Mouse (Mus musculus): ENCODE results near the gene Ppa1. TPM values are rescaled to one million over a fixed set of nuclear protein-coding genes. Genes with fewer than 3 reads are reported as not detected.
A peak's percentile ranks its signal among the peaks of the same experiment; 100 is the strongest.

The Ppa1 gene
- total RNA-seq, 1 experiment from 2014 or later: 152 TPM

DNA sequence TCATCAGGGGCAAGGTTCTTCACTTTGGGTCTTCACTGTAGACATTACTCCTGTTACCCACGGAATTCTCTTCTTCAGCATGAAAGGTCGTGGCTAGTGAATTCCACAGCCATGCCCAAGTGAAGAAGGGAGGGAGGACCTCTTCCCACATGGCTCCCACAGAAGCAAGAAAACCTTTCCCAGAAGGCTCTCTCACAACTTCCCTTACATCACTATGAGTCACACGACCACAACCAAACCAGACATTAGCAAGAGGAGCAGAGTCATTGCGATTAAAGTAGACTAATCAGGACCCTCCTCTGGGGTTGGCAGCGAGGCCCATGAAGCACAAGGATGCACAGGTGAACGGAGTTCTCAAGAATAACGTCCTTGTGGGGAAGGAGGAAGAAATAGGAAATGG, 11.3 kb upstream of the Ppa1 start:
- ATAC-seq (replicated peaks; ENCODE audit: low read depth, poor library complexity, severe bottlenecking): no peak

GRCm38 (mm10) chr10:61640363-61640762, 8.0 kb upstream of the Ppa1 start:
- no peak for ATAC-seq (replicated peaks; ENCODE audit: low read depth, poor library complexity, severe bottlenecking)

- no peak for ATAC-seq (replicated peaks; ENCODE audit: low read depth, poor library complexity, severe bottlenecking)
Measured at GRCm38 (mm10) chr10:61646557-61646956, 1.8 kb upstream of the Ppa1 start.

GRCm38 (mm10) chr10:61648737-61649645, 639 bp downstream of the Ppa1 start:
- ATAC-seq (replicated peaks; ENCODE audit: low read depth, poor library complexity, severe bottlenecking): peak; percentile 6

GRCm38 (mm10) chr10:61654105-61654504, 5.8 kb downstream of the Ppa1 start:
- no peak for ATAC-seq (replicated peaks; ENCODE audit: low read depth, poor library complexity, severe bottlenecking)

DNA sequence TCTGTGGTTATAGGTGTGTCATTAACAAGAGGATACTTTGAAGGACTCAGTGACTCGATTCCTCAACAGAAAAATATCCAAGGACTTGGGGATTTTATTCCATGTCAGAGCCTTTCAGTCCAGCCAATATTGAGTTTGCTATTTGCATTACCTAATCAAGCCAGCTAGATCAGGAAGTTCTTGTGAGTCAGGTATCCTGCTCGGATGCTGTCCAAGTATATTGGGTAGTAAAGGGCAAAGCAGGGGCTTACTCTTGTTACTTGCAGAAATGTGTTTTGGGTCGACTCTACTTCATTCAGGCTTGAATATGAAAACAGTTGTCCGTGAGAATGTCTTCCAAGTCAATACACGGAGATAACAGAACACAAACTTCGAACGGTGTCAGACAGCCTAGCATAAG, 6.3 kb downstream of the Ppa1 start:
- ATAC-seq (replicated peaks; ENCODE audit: low read depth, poor library complexity, severe bottlenecking): no peak

GRCm38 (mm10) chr10:61655188-61655587, 6.8 kb downstream of the Ppa1 start:
- ATAC-seq (replicated peaks; ENCODE audit: low read depth, poor library complexity, severe bottlenecking): no peak

GRCm38 (mm10) chr10:61656928-61657882, 8.9 kb downstream of the Ppa1 start:
- ATAC-seq (replicated peaks; ENCODE audit: low read depth, poor library complexity, severe bottlenecking): no peak

DNA sequence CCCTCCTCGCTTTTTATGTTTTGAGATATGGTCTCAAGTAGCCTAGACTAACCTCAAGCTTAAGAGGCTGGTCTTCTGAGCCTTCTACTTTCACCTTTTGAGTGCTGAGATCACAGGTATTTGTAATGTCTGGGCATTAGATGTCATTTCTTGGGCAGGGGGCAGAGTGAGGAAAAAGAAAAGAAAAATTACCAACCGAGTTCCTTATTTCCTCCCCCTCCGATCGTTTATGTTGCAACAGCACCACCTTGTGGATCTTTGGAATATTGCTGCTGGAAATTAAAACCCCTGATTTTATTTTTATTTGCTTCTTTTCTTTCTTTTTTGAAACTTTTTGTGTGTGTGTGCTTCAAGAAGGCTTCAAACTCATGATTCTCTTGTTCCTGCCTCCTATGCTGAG, 9.6 kb downstream of the Ppa1 start:
- ATAC-seq (replicated peaks; ENCODE audit: low read depth, poor library complexity, severe bottlenecking): peak; percentile 79

DNA sequence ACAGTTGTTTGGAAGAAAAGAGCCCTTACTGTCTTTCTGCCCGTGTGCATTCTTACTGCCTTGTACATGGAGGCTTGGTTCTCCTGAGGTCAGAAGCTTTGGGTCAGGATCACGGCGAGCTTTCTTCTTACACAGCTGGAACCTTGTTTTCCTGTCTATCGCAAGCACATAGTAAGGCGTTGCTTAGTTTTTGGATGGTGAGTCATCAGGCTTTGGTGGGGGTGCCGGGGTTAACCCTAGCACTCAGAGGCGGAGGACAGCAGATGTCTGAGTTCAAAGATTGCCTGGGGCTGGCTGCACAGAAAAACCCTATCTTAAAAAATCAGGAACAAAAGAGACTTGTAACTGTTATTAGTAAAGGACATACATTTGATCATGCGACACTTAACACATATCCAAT, 13.5 kb downstream of the Ppa1 start:
- ATAC-seq (replicated peaks; ENCODE audit: low read depth, poor library complexity, severe bottlenecking): no peak

DNA sequence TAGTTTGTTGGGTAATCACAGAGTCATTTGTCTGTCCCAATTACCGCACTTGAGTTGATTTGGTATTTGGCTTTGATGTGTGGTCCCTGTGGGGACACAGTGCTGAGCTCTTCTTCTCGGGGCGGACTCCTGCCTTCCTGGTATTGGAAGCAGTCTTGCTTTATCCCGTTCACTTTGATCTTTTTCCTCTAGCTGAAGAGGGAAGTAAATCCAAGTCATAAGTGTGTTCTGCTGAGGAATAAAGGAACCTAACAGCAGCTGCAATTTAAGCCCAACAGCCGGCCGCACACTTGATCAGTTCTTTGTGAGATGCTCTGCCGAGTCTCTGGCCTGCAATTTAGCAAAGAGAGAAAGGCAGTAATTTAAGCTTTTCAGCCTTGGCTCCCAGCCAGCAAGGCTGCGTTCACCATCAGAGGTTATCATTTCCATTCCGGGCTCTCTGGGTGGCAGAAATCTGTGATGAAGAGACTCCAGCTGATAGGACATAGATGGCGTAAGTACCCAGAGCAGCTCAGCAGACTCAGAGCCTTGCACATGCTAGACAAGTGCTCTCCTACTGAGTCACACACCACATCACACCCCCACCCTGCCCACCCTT, 14.1 kb downstream of the Ppa1 start:
- ATAC-seq (replicated peaks; ENCODE audit: low read depth, poor library complexity, severe bottlenecking): no peak

GRCm38 (mm10) chr10:61665111-61665510, 16.8 kb downstream of the Ppa1 start:
- no peak for ATAC-seq (replicated peaks; ENCODE audit: low read depth, poor library complexity, severe bottlenecking)

DNA sequence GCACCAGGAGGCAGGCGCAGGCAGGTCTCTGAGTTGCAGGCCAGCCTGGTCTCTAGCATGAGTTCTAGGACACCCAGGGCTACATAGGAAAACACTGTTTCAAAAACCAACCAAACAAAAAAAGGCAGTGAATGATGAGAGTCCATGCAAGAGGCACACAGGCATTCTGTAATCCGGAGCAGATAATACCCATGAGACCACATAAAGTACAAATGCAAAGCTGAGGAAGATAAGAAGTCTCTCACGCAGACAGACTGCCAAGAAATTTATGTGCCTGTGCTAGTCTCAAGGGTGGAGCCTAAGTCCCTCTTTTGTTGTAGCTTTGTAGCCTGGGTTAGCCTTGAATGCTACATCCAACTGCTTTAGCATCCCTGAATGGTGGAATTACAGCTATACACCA, 17.3 kb downstream of the Ppa1 start:
- no peak for ATAC-seq (replicated peaks; ENCODE audit: low read depth, poor library complexity, severe bottlenecking)

GRCm38 (mm10) chr10:61669289-61669688, 20.9 kb downstream of the Ppa1 start:
- ATAC-seq (replicated peaks; ENCODE audit: low read depth, poor library complexity, severe bottlenecking): no peak

GRCm38 (mm10) chr10:61669896-61670295, 21.5 kb downstream of the Ppa1 start:
- no peak for ATAC-seq (replicated peaks; ENCODE audit: low read depth, poor library complexity, severe bottlenecking)

DNA sequence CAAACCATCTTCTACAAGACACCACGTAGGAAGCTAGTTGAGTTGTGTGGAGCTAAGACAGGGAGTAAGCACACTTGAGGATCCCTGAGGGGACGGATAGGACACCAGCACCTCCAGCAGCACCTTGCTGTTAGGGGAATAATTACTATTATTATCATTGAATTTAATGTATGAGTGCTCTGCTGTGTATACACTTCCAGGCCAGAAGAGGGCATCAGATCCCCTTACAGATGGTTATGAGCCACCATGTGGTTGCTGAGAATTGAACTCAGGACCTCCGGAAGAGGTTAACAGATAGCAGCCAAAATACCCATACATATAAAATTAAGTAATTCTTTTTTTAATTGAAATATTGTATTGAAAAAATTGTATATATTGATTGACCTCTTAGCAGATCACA, 22.4 kb downstream of the Ppa1 start:
- no peak for ATAC-seq (replicated peaks; ENCODE audit: low read depth, poor library complexity, severe bottlenecking)

DNA sequence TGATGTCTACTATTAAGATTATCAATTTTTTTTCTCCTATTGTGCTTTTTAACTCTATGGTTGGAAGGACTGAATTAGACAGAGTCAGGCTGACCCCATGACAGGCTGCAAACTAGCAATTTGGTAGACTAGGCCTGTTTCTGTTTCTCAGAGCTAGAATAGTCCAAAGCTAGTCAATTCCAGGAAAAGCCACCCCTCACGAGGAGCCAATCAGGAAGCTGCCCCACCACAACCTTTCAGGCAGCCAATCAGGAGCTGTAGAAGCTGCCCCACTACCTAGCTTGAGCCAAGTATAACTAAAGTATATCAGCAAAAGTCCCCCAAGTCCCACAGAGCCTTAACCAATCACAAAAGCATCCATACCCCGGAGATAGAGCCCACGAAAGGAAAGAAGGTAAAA, 27.6 kb downstream of the Ppa1 start:
- ATAC-seq (replicated peaks; ENCODE audit: low read depth, poor library complexity, severe bottlenecking): 0 out of 2 replicates have a peak, but pooled peaks have one; percentile 12

DNA sequence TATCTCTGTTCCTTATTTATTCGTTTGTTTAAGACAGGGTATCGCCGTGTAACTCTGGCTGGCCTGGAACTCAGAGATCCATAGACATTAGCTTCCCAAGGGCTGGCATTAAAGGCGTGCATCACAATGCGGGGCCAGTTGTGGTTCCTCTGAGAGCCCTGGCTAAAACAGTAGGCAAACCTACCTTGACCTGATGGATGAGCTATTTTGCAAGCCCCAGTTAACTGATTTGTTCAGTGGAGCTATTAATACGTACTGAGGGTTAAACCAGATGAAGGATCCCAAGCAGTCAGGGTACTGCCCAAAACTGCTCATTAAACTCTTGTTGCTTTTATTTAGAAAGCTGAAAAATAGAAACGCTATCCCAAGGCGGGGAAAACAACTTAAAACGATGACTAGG, 31.2 kb downstream of the Ppa1 start:
- ATAC-seq (replicated peaks; ENCODE audit: low read depth, poor library complexity, severe bottlenecking): no peak

DNA sequence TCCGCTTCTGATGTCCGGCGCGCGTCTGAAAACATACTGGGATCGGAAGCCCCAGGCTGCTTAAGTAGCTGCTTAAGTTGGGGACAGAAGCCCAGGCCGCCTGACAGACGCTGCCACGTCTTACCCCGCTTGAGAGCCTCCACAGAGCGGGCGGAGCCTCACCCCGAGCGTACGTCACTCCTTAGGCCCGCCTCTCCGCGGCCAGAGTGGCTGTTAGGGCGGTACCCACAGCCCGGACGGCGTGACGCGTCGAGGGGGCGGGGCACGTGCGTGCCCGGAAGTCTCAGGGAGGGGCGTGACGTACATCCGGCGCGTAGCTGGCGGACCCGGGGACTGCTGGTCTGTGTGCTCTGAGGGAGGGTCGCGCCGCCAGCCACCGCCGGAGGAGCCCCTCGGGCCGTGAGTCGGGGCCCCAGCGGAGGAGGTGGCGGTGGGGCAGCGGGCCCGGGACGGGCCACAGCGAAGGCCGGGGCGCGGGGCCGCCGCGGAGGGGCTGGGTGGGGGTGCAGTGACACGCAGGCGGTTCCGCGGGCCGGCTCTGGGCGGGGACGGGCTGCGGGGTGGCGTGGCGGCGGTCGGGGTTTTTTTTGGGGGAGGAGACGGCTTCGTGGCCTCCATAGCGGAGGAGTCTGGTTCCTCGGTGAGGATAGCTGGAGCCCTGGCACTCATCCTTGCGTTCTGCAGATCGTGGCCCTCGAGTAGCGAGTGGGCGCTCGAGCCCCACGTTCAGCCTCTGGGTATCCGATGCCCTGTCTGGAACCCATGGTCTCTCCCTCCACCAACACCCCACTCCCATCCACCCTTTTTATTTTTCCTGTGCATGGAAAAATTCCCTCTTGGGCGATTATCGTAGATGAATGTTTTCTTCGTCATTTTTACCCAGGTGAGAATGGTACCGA, 31.9 kb downstream of the Ppa1 start, which contains the start of gene Sar1a:
TSS of gene Sar1a (plus strand) at position 285 of the 899 bp plus-strand sequence.
- ATAC-seq (replicated peaks; ENCODE audit: low read depth, poor library complexity, severe bottlenecking): peak; percentile 97

All from common myeloid progenitor, adult 5-6 weeks (primary cell).